Mouse (Mus musculus): ENCODE measurements around the gene Foxc2. TPM values are rescaled to one million over a fixed set of nuclear protein-coding genes. Genes with fewer than 3 reads are reported as not detected.
A peak's percentile ranks its signal among the peaks of the same experiment; 100 is the strongest.
"Not testable (repeated sequence)": the region's sequence is repeated elsewhere in the genome, so short reads cannot be mapped to it uniquely, and the experiment has no call there.

The Foxc2 gene
- total RNA-seq, 2 experiments from 2014 or later = 0.41 to 0.54 TPM

DNA sequence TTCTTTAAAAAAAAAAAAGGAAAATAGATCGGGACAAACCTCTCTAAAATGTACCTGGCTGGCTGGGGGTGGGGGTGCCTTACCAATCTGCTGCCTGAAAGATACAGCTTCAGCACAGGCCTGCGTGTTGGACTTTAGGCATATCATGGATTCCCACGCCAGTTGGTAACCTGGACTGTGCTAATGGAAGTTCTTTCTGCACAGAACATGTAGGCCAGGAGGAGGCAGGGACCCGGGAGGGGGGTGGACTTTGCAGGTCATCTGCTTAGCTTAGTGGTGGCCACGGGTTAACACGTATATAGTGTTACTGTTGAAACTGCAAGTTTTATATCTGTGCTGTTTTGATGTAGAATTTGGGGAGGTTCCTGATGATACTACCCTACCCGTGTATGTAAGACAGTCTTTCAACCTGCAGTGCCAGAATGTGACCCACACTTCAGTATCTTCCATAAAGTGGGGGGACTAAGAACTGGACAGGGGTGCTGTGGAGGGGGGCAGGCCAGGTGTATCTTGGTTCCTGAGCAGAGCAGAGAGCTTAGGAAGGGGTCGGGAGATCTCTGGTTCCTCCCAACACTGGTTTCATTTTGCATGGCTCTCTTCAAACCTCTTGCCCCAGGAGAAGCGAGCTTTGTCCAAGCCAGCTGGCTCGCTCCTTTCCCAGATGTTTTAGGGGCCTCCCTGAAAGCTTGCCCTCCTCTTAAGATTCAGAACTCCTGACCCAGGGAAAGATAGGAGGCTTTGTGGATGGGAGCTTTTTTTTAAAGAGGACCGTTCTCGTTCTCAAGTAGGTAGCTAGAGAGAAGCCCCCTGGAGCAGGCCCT is 3.9 kb downstream of the Foxc2 start:
- DNase-seq = no peak

DNA sequence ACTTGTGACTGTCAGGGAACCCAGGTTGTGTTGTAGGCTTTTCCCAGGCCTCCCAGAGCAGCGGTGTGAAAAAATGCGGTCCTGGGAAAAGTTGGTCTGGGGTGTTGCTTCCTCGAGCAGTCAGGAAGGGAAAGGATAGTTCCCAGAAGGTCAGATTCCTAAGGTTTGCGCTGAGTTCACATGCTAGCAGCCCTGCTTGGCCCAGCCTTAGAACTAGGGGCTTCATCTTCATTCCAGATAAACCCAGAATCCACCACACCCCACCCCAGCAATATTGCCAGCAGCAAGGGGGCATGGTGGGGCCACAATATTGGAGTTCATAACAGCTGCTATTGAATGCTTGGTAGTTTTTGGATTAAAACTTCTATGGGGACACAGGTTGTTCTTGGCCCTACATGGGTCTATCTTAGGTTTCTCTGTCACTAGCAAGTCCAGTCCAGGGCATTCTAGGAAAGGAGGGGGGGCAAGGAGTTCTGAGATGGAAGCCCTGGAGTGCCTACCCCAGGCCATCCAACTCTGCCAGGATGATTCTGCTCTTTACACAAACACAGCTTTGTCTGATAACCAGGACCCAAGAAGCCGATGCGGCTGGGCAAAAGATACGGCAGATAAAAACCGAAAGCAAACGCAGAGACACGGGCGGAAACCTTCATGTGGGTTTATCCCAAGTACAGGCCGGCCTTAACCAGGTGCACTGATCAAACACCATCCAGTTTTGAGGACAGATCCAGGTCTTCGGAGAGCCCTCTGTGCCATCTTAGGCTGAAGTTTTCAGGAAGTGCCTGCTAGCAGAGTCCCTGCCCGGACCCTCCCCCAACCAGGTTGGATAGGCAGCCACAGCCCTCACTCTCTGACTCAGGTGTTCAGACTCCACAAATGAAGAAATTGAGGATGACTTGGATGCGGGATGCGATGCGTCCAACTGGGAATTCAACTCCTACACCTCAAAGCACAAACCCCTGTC is 4.8 kb downstream of the Foxc2 start:
- DNase-seq = no peak

DNA sequence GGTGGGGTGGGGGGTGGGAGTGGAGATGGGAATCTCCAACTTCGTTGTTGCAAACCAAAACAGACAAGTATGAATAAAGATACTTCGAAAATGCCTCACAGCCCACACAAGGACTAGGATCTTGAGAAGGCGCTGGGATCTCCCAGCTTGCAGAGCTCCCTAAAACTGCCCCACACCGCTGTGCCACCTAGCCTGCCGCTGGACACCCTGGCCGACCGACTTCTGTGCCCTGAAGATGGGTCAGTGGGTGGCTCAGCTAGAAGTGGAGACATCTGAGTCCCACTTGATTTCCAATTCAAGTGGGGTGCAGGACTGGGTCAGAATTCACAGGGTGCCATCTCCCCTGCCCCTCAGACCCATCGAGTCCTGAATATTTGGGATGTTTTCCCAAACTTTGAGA is 5.7 kb downstream of the Foxc2 start:
- DNase-seq = no peak

DNA sequence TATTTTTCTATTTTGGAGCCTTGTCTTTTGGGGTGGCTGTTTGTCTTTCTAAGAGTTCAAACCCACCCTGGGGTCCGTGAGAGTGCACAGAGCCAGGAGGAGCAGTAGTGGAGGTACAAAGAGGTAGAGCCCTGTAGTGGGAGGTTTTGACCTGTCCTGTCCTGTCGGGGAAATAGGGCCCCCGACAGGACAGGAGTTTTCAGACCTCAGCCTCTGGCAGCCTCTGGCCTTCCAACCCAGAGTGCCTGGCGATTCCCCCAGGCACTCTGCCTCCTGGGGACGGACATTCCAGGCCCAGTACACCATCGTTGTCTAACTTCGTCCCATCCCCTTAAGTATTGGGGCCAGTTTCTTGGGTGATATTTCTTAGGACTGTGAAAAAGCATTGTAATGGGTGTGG is 6.4 kb downstream of the Foxc2 start:
- DNase-seq = no peak

DNA sequence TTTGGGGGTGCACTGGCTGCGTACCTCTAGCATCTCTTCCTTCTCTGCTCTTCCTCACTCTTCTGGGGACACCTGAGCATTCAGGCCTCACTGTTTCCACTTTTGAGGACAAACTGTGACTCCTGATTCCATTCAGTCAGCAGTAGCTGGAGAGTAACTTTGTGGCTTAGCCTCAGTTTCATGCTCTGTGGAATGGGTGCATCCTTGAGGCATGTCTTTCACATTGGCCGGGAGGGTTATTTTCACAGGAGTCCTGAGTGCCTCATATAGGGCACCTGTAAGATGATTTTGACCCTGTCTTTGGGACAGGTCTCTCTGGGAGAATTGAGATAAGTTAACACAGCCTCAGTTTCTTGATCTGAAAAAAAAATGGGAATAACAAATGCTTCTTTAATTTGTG is 7.1 kb downstream of the Foxc2 start:
- no peak for DNase-seq

DNA sequence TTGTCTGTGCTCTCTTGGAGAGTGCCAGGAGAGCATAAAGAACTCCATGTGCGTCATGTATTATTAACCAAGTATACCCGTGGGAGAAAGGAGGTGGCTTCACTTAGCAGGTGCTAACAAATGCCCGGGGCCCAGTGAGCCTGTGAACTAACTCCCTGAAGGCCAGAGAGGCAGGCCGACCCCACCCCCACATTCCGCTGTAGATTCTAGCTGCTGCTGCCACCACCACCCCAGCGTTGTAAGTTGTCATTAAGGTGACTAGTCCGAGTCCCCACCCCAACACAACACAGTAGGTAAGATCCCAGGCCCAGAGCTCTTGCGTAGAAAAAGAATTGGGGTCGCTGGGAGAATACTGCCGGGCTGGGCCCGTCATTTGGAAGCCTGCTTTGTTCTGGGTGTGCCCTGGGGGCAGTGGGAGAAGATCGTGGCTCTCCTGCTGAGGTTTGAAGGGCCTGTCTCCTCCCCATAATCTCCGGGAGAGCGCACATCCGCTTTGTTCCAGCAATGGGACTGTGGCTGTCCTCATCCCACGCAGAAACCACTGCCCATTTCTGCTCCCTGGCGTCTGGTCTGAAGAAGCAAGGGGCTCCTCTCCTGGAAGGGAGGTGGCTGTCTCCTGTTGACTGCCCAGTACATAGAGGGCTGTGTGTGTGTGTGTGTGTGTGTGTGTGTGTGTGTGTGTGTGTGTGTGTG is 8.7 kb downstream of the Foxc2 start:
- DNase-seq = no peak

DNA sequence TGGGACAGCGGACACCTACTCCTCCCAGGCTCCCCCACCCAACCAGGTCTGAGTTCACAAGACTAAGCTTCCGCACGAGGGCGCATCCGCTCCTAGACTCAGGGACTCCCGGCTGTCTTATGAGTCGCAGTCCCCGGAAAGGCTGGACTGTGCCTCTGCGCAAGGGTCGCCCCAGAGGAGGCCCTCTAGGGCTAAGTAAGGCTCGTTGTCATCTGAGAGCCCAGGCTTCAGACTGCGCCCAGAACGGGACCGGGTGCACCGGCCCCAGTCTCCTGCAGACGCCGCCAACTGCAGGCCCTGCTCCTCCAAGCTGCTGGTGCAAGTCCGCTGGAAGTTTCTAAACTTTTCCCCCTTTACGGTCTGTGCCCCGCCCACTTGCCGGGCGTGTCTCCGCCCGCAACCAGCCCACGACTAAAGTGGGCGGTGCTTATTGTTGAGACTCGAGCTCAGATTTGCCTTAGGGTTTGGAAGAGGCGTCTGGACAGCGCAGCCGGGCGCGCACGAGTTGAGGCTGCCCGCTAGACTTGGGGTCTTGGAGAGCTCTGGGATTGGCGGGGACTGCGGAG is 9.4 kb downstream of the Foxc2 start:
- DNase-seq = peak; percentile 59

DNA sequence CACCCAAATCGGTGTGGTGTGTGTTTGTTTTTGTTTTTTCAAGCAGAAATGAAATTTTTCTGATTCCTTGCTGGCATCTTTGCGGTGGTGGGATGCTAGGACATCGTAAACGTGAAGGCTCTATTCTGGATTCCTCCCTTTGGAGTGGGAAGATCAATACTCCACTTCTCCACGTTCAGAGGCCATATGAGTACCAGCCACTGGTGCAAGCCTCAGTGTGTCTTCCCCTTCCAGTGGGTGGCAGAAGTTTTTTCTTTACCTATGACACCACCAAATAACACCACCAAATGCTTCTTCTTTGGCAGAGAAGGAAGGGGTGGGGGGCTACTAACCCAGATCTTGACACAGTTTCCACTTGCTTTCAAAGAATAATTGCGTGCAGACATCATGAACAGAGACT is 10.2 kb downstream of the Foxc2 start:
- DNase-seq = no peak

DNA sequence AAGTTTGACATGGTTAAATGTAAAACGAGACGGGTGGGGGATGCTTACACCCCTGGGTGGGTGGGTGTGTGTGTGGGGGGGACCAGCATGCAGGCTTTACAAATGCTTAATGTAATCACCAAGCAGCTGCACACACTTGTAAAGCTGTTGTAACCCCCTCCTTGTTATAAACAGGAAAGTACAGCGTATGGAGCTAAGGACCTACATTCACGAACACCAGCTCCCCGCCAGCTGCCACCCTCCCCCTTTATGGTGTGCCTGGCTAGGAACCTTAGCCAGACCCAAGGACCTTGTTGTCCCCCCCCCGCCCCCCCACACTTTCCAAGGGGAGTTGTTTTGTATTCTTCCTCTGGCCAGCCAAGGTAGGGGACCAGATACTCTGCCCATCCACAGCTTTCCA is 10.7 kb downstream of the Foxc2 start:
- no peak for DNase-seq

DNA sequence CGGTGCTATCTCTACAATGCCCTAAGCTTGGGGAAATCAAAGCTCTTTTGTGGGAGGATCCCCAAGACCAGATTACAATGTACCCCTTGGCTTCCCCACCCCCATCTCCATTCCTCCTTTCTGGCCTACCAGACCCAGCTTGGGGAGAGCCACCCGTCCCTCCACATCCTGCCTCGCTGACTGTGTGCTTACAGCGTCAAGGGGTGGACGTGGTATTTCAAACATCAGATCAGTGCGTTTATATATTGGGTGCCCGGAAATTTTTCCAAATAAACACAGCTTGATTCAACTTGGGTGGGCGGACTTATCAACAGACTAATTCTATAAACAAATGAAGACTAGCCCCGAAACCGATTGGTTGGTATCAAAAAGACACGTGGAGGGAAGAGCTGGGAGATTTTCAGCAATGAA is 11.3 kb downstream of the Foxc2 start:
- DNase-seq = no peak

DNA sequence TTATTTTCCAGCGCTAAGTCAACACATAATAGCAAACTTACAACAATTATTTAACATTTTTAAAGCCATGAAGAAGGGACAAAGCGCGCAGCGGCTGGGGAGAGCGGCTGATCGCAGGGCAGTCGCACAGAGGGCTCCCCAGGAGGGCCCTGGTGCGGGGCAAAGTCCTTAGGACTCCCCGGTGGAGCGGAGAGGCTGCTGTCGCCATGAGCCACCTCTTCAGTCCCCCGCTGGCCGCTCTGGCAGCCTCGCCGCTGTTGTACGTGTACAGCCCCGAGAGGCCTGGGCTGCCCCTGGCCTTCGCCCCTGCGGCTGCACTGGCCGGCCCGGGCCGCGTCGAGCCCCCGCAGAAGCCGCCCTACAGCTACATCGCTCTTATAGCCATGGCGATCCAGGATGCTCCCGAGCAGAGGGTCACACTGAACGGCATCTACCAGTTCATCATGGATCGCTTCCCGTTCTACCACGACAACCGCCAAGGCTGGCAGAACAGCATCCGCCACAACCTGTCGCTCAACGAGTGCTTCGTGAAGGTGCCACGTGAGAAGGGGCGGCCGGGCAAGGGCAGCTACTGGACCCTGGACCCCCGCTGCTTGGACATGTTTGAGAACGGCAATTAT is 11.9 kb downstream of the Foxc2 start, which contains the start of gene Foxl1:
Gene Foxl1, plus strand, starts transcription at position 185 of the 620 bp plus-strand sequence.
- no peak for DNase-seq

DNA sequence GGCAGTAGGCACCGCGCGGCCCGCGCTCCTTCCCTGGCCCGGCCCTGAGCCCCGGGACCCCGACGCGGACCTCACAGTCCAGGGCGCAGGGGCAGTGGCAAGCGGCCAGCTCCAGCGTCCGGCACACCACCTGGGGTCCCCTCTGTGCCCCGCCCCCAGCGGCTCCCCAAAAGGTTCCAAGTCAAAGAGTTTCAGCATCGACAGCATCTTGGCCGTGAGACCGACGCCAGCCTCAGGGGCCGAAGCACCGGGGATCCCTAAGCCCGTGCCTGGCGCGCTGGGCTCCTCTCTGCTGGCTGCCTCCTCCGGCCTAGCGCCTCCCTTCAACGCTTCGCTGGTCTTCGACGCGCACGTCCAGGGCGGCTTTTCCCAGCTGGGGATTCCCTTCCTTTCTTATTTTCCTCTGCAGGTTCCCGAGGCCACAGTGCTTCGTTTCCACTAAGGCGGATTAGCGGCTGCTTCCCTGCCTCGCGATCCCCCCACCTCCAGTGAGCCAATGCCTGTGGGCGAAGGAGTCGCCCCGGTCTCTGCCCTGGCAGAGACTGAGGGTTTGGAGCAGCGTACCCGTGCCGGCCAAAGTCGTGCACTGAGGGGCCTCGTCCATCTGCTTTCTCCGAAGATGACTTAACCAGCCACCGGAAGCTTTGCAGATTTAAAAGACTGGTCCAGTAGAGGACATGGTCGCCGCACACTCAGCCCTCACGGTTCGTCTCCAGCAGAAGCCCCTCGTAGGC is 12.7 kb downstream of the Foxc2 start:
- DNase-seq = no peak

DNA sequence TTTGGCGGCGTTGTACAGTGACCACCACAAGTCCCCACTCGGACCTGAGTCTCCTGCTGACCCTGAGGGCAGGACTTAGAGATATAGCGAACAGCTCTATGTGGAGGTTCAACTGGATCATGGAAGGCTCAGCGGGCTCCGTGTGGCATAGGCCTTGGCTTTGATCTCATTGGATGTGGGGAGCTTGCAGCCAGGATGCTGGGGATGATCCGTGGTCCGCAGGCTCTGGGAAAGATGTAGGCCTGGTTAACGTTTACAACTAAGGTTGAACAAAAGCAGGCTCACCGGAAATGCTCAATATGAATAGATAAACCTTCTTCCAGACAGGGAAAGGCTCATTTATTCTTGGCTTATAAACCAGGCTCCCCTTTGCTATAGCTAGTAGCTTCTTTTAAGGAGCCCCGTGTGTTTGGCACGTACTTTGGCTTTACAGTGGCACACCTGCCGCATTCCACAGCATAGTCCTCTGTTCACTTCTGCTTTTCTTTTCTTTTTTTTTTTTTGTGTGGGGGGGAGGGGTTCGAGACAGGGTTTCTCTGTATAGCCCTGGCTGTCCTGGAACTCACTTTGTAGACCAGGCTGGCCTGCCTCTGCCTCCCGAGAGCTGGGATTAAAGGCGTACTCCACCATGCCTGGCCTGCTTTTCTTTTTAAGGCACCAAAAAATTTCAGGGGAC is 13.4 kb downstream of the Foxc2 start:
- no peak for DNase-seq

DNA sequence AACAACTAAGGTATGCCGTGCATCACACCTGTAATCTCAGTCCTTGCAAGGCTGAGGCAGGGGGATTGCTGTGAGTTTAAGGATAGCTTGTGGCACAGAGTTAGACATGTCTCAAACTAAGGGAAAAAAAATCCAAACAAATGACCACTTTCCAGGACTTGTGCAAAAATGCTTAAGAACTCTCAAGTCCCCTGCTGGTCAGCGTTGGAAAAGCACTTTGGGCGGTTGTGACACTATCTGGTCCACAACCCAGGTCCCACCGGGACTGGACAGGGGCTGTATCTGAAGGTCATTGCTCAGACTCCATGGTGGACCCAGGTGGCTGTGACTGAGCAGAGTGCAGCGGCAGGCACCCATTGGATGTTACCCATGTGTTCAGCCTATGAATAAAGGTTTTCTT is 14.6 kb downstream of the Foxc2 start:
- no peak for DNase-seq

DNA sequence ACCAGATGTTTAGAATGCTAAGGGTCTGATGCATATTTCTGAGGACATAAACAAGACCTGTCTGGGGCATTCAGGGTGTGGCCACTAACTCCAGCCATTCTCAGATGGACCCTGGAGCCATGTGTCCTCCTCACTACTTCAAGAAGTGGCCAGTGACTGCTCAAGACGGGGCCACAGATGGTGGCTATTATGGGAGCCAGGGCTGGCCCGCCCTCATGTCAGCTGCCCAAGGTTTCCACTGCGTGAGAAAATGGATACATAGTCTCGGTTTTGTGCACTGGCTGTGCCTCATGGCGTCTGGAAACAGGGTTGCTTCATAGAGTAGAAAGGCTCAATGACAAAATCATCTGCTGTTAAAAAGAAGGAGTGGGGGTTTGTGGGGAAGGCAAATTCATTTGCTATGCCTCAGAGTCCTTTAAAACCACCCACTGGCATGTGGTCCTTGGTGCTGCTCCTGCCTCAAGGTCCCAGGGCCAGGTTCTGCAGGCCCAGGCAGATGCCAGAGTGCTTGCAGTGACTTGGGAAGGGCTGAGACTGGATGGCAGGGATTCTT is 17.1 kb downstream of the Foxc2 start:
- DNase-seq = no peak

DNA sequence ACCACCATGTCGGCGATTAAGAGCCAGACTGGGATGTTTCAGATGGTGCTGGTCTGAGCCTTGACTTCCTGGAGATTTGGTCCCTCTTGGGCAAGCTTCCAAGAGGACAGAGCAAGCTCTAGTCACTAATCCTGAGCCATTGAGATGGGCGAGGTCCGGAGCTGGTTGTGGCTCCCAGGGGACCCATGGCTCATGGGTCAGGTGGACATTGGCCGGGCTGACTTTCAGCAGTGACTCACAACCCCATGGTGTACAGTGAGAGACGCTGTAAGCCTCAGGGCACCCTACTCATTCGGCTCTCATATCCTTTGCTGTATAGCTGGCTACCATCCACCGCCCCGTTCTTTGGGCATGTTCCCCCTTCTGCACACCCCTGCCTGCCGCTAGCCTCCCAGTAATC is 18.1 kb downstream of the Foxc2 start:
- no peak for DNase-seq

DNA sequence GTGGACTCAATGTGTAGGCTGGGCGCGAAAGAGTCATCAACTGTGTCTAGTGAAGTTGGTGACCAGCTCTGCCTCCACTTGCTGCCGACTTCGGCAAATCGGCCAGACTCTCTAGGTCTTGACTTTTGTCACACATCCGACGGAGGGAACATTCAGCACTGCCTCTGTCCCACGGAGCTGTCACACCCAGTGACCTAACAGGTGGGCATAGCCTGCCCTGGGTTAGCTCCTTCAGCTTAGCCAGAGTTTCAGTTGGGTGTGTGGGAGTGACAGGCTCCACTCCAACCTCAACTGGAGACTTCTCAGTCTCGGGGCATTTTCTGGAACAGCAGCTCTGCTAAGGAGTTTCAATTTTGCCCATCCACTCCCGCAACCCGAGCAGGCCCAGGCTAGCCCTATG is 18.5 kb downstream of the Foxc2 start:
- DNase-seq = no peak

DNA sequence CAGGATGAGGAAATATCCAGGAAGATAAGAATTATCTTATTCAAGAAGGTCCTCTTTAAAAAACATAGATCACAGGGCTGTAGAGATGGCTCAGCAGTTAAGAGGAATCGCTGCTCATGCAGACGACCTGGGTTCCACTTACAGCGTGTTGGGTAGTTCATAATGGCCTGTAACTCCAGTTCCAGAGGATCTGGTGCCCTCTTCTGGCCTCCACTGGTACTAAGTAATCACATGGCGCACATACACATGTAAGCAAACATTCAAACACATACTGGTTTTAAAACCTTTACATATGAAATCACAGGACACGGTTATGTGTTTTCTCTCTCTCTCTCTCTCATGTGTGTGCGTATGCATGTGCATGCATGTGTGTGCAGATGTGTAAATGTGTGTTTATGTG is 20.9 kb downstream of the Foxc2 start:
- DNase-seq = no peak

DNA sequence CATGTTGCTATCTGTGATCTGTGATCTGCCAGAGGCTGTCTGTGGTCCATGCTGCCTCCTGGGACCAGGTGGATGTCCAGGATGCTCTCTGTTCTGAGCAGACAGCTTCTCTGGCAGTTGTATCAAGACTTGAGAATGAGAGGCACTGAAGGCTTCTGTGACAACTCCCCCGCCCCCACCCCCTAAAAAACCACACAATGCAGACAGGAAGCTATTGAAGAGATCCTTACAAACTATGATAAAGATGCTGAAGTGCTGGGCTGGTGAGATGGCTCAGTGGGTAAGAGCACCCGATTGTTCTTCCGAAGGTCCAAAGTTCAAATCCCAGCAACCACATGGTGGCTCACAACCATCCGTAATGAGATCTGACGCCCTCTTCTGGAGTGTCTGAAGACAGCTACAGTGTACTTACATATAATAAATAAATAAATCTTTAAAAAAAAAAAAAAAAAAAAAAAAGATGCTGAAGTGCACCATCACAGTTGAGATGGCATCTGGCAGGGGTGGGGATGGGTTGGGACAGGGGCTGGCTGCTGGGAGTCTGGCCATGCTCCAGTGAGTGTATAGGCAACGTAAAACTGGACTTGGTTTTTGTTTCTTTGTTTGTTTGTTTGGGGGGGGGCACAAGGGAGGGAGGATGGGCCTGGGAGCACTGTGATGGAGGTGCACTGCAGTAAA is 29.6 kb downstream of the Foxc2 start:
- not testable (repeated sequence) for DNase-seq
